Mouse (Mus musculus) heart, adult 8-10 months (tissue): ENCODE data around the gene Ntf5. TPM values are rescaled to one million over a fixed set of nuclear protein-coding genes. Genes with fewer than 3 reads are reported as not detected.
"Not testable (repeated sequence)": the region's sequence is repeated elsewhere in the genome, so short reads cannot be mapped to it uniquely, and the experiment has no call there.

Experiments
- DNase-seq: peaks from one replicate; pipeline ENCODE4 v3.0.0; 2022; ENCODE audit warnings: low spot score
- microRNA-seq: library from miRNA; unstranded; fragments of <30 nt; microRNA quantifications from one replicate; pipeline ENCODE4 v1.2.0, GENCODE M21; 2022
- total RNA-seq, 4 experiments: library from RNA; stranded (reverse); gene quantifications; 2 replicates each; pipeline ENCODE4 v1.2.4; 2022

Ntf5 gene
- total RNA-seq, 4 experiments from 2014 or later, result 0.30 to 0.50 (median 0.36) TPM

- no peak for DNase-seq
Observed at GRCm38 (mm10) chr7:45461781-45462180, 48.3 kb downstream of the Ntf5 start.

DNA sequence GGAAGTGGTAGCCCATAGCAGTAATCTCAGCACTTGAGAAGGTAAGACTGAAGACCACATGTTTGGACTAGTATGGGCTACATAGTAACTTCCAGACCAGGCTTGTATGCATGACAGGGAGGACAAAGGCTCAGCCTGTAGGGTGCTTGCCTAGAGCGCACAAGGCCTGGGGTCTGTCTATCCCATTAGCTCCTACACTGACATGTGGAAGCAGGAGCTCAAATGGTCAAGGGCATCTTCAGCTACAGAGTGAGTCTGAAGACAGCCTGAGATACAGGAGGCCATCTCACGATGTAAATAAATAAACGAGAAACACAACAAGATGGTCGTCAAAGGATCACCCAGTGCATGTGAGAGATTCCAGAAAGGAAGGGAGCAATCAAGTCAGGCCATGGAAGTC is 48.8 kb downstream of the Ntf5 start:
- DNase-seq, result no peak

DNA sequence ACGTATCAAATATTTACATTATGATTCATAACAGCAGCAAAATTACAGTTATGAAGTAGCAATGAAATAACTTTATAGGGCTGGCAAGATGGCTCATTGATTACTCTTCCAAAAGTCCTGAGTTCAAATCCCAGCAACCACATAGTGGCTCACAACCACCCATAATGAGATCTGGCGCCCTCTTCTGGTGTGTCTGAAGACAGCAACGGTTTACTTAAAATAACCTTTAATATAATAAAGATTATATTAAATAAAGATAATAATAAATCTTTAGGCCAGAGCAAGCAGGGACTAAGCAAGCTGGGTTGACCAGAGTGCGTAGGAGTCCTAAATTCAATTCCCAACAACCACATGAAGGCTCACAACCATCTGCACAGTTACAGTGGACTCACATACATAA is 49.4 kb downstream of the Ntf5 start:
- DNase-seq, result not testable (repeated sequence)

- no peak for DNase-seq
Observed at GRCm38 (mm10) chr7:45463987-45464778, 50.7 kb downstream of the Ntf5 start.

- no peak for DNase-seq
Observed at GRCm38 (mm10) chr7:45465112-45465511, 51.6 kb downstream of the Ntf5 start.

DNA sequence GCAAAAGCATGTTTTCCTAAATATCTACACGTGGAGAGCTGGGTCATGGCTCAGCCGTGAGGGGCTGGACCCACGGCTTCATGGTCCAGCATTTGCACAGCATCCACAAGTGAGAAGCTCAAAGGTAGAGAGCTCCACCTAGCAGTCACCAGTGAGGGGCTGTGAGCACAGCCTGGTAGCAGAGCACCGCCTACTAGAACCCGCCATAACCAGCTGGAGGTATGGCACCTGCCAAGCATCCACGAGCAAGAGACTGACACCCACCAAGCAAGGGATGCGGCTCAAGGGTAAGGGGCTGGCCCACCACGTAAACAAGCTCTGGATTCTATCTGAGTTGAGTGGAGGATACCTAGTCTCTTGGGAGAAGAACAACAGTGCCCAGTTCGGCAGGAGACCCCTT is 52.1 kb downstream of the Ntf5 start:
- DNase-seq, result no peak

GRCm38 (mm10) chr7:45466283-45467089 is 53.0 kb downstream of the Ntf5 start, which contains the start of gene Bax:
Gene Bax, minus strand, starts transcription at chr7:45466898.
- peak; percentile 95 for DNase-seq

Small RNA genes lying within 50 kb of the gene (microRNA-seq; reads per million reads assigned to microRNA genes)
- not detected for gene Gm22133

Other genes with a start within 250 kb of the Ntf5 start
- 10 to 100 TPM; 32.0 to 50.7 (median 41.1) TPM for gene Slc17a7, start 249.7 kb upstream of the Ntf5 start, total RNA-seq
- not detected for gene Gfy, start 234.1 kb upstream of the Ntf5 start, total RNA-seq
- gene Pth2, start 232.7 kb upstream of the Ntf5 start, total RNA-seq, result not detected
- not detected for gene Ccdc155, start 208.8 kb upstream of the Ntf5 start, total RNA-seq
- not detected for gene Dkkl1, start 201.5 kb upstream of the Ntf5 start, total RNA-seq
- gene Tead2, start 197.9 kb upstream of the Ntf5 start, total RNA-seq, result 10 to 100 TPM in 1 of 4 experiments, 1 to 10 TPM in 3; 6.2 to 10.4 (median 8.0) TPM
- gene Cd37, start 174.6 kb upstream of the Ntf5 start, total RNA-seq, result 1 to 10 TPM; 2.1 to 5.8 (median 3.0) TPM
- gene Slc6a16, start 172.6 kb upstream of the Ntf5 start, total RNA-seq, result not detected
- not detected for gene Slc6a21, start 136.2 kb upstream of the Ntf5 start, total RNA-seq
- gene Trpm4, start 79.9 kb upstream of the Ntf5 start, total RNA-seq, result 10 to 100 TPM; 23.8 to 36.3 (median 25.4) TPM
- gene Hrc, start 78.4 kb upstream of the Ntf5 start, total RNA-seq, result 1,000 to 10,000 TPM; 1,032 to 1,216 (median 1,081) TPM
- gene Ppfia3, start 46.7 kb upstream of the Ntf5 start, total RNA-seq, result under 1 TPM; 0.11 to 0.33 (median 0.20) TPM
- gene Lin7b, start 43.1 kb upstream of the Ntf5 start, total RNA-seq, result 1 to 10 TPM; 1.0 to 1.5 (median 1.3) TPM
- gene Snrnp70, start 18.0 kb upstream of the Ntf5 start, total RNA-seq, result 100 to 1,000 TPM in 1 of 4 experiments, 10 to 100 TPM in 3; 68.3 to 107 (median 86.7) TPM
- 1 to 10 TPM; 5.5 to 8.0 (median 6.9) TPM for gene Kcna7, start 8.0 kb upstream of the Ntf5 start, total RNA-seq
- not detected for gene Lhb, start 7.1 kb downstream of the Ntf5 start, total RNA-seq
- 100 to 1,000 TPM; 106 to 122 (median 112) TPM for gene Gys1, start 21.1 kb downstream of the Ntf5 start, total RNA-seq
- 10 to 100 TPM; 23.1 to 31.5 (median 26.8) TPM for gene Ruvbl2, start 24.4 kb downstream of the Ntf5 start, total RNA-seq
- 100 to 1,000 TPM; 164 to 329 (median 254) TPM for gene Ftl1, start 46.2 kb downstream of the Ntf5 start, total RNA-seq
- 10 to 100 TPM; 24.3 to 26.9 (median 26.2) TPM for gene Bax, start 53.2 kb downstream of the Ntf5 start, total RNA-seq
- not detected for gene Tulp2, start 68.2 kb downstream of the Ntf5 start, total RNA-seq
- 1 to 10 TPM; 3.8 to 8.5 (median 7.6) TPM for gene Gm45808, start 73.1 kb downstream of the Ntf5 start, total RNA-seq
- gene Dhdh, start 75.1 kb downstream of the Ntf5 start, total RNA-seq, result 10 to 100 TPM; 10.2 to 12.8 (median 11.5) TPM
- 100 to 1,000 TPM; 130 to 149 (median 139) TPM for gene Nucb1, start 96.7 kb downstream of the Ntf5 start, total RNA-seq
- gene Ppp1r15a, start 112.6 kb downstream of the Ntf5 start, total RNA-seq, result 10 to 100 TPM; 21.9 to 31.6 (median 28.0) TPM
- 1 to 10 TPM; 2.6 to 4.2 (median 3.0) TPM for gene Plekha4, start 112.6 kb downstream of the Ntf5 start, total RNA-seq
- 1 to 10 TPM in 3 of 4 experiments, under 1 TPM in 1; 0.40 to 2.0 (median 1.1) TPM for gene Hsd17b14, start 141.2 kb downstream of the Ntf5 start, total RNA-seq
- gene Bcat2, start 156.5 kb downstream of the Ntf5 start, total RNA-seq, result 100 to 1,000 TPM; 295 to 316 (median 308) TPM
- not detected for gene Fgf21, start 201.8 kb downstream of the Ntf5 start, total RNA-seq
- not detected for gene Fut1, start 203.6 kb downstream of the Ntf5 start, total RNA-seq
- gene Izumo1, start 208.1 kb downstream of the Ntf5 start, total RNA-seq, result under 1 TPM; 0.20 to 0.53 (median 0.35) TPM
- 10 to 100 TPM; 17.8 to 27.2 (median 26.2) TPM for gene Rasip1, start 213.8 kb downstream of the Ntf5 start, total RNA-seq
- 1 to 10 TPM; 2.0 to 5.9 (median 5.1) TPM for gene Mamstr, start 226.3 kb downstream of the Ntf5 start, total RNA-seq